Mouse (Mus musculus) skeletal muscle tissue, adult 2 months (tissue): ENCODE data around the gene Gm8237.
"Not testable (repeated sequence)": the region's sequence is repeated elsewhere in the genome, so short reads cannot be mapped to it uniquely, and the experiment has no call there.

Source experiments
- DNase-seq: peaks from one replicate; pipeline ENCODE4 v3.0.0-alpha.2; 2012; ENCODE audit warnings: low read depth, low spot score

Gene Gm8237

GRCm38 (mm10) chr14:5880241-5880640 is at the start of gene Gm8237:
Gene Gm8237, minus strand, starts transcription at chr14:5880382.
- not testable (repeated sequence) for DNase-seq

- DNase-seq: not testable (repeated sequence)
These were observed 43.1 kb upstream of the Gm8237 start for GRCm38 (mm10) chr14:5923276-5923675.

GRCm38 (mm10) chr14:5918330-5918942 is 38.3 kb upstream of the Gm8237 start:
- DNase-seq: not testable (repeated sequence)

- DNase-seq: not testable (repeated sequence)
These were observed 33.5 kb upstream of the Gm8237 start for GRCm38 (mm10) chr14:5913701-5914100.

GRCm38 (mm10) chr14:5879791-5880190 is 391 bp downstream of the Gm8237 start:
- DNase-seq: not testable (repeated sequence)

- not testable (repeated sequence) for DNase-seq
These were observed 1.0 kb downstream of the Gm8237 start for GRCm38 (mm10) chr14:5879136-5879535.

- not testable (repeated sequence) for DNase-seq
These were observed 24.3 kb downstream of the Gm8237 start for GRCm38 (mm10) chr14:5855911-5856310.

GRCm38 (mm10) chr14:5830229-5830628 is 50.0 kb downstream of the Gm8237 start, which contains the start of gene Gm3424:
Gene Gm3424, minus strand, starts transcription at chr14:5830329.
- DNase-seq: not testable (repeated sequence)

- DNase-seq: not testable (repeated sequence)
These were observed 67.4 kb downstream of the Gm8237 start for GRCm38 (mm10) chr14:5812699-5813356.
